Comparison of ENCODE assay signal across 14 mouse cellular contexts in the genomic region with DNA sequence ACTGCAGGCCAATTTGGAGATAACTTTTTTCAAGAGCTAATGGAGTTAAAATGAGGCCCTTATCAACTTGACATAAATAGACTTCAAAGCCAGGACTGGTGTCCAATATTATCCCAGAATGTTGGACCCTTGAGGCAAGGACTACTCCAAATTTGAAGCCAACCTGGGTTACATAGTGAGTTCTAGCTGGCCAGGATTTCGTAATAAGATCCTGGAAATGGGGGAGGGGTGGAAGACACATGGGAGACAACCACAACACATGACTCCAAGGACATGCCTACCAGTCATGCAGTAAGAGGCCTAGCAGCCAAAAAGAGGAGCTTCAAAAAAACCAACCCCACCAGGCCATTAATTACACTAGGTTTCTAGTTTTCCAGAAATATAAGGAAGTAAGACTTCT. TPM values are rescaled to one million over a fixed set of nuclear protein-coding genes. Genes with fewer than 3 reads are reported as not detected.
DNase-seq lines count a peak whose midpoint lies in the region; ATAC-seq and TF ChIP-seq lines count a peak whose summit lies in the region.
"Had no signal": no experiment of that assay in that cellular context is flagged by ENCODE, and none has a peak within 500 bp of the region (broad histone marks: within the 10 kb centered on the region; RNA-seq: fewer than 3 reads in every experiment).

No protein-coding gene starts in this region.

- H3K4me1 ChIP-seq in liver, adult 2 months (ENCODE audit: control insufficient read depth, insufficient read depth, low read length), result peaks cover 4% of the 10 kb centered on the region; the same call in 1 of the 2 replicates
- peaks cover 8% of the 10 kb centered on the region for H3K4me1 ChIP-seq in liver, embryonic 12.5 days
- H3K4me1 ChIP-seq in limb, embryonic 10.5 days, result no peaks in the 10 kb centered on the region
- H3K4me1 ChIP-seq: limb, embryonic 13.5 days; neural tube, embryonic 13.5 days had no signal

- H3K9ac ChIP-seq in liver, adult 2 months (ENCODE audit: low read depth, low read length), result no peak overlapping the region
- no peak overlapping the region for H3K9ac ChIP-seq in liver, embryonic 12.5 days
- H3K9ac ChIP-seq: limb, embryonic 13.5 days; neural tube, embryonic 13.5 days had no signal

- ATAC-seq in liver, embryonic 12.5 days, result no peak
- ATAC-seq: CD4-positive, CD25-positive, alpha-beta regulatory T cell, adult 4 months; hindbrain, embryonic 16.5 days had no signal

- peaks cover 5% of the 10 kb centered on the region; the same call in 1 of the 2 replicates for H3K36me3 ChIP-seq in liver, adult 2 months (ENCODE audit: control insufficient read depth, insufficient read depth, low read length)
- peaks cover 47% of the 10 kb centered on the region for H3K36me3 ChIP-seq in liver, embryonic 12.5 days
- H3K36me3 ChIP-seq in limb, embryonic 10.5 days, result peaks cover 14% of the 10 kb centered on the region

- DNase-seq in liver, adult 2 months (ENCODE audit: extremely low read depth, low read depth, low spot score), result peak; percentile 75
- peak; percentile 29 for DNase-seq in embryo, embryonic 10 days (ENCODE audit: low spot score)
- DNase-seq in heart, adult 9 months (ENCODE audit: low spot score in 2 of 2), result peak; percentile 66 to 70
- DNase-seq in mesoderm, embryonic 11.5 days (ENCODE audit: low read depth, low spot score), result peak; percentile 12
- no peak for DNase-seq in right cerebral cortex, postnatal 25 days
- no peak for DNase-seq in limb, embryonic 10.5 days (ENCODE audit: low spot score)
- DNase-seq in thymus, postnatal 14 days, result no peak
- DNase-seq: cerebellum, adult 18-20 months; kidney, postnatal 4 days had no signal

- H3K79me2 ChIP-seq in liver, adult 2 months (ENCODE audit: control insufficient read depth, insufficient read depth, low read length), result no peaks in the 10 kb centered on the region

- no peaks in the 10 kb centered on the region for H3K27me3 ChIP-seq in liver, adult 2 months (ENCODE audit: control insufficient read depth, insufficient read depth, low read length)
- no peaks in the 10 kb centered on the region for H3K27me3 ChIP-seq in liver, embryonic 12.5 days (replicated peaks)
- no peaks in the 10 kb centered on the region for H3K27me3 ChIP-seq in limb, embryonic 10.5 days (ENCODE audit: low read depth, poor library complexity, severe bottlenecking)
- H3K27me3 ChIP-seq: limb, embryonic 13.5 days; neural tube, embryonic 13.5 days had no signal

- no peak overlapping the region for H3K4me3 ChIP-seq in liver, adult 2 months (ENCODE audit: insufficient read depth, low read depth, low read length)
- H3K4me3 ChIP-seq in liver, embryonic 12.5 days, result no peak overlapping the region
- no peak overlapping the region for H3K4me3 ChIP-seq in limb, embryonic 10.5 days
- H3K4me3 ChIP-seq: limb, embryonic 13.5 days; neural tube, embryonic 13.5 days had no signal

- H3K4me2 ChIP-seq in liver, embryonic 12.5 days, result no peak overlapping the region
- H3K4me2 ChIP-seq: limb, embryonic 13.5 days; neural tube, embryonic 13.5 days had no signal

- H3K9me3 ChIP-seq in liver, embryonic 12.5 days (replicated peaks), result no peaks in the 10 kb centered on the region
- no peaks in the 10 kb centered on the region for H3K9me3 ChIP-seq in limb, embryonic 10.5 days (replicated peaks)
- H3K9me3 ChIP-seq: limb, embryonic 13.5 days; neural tube, embryonic 13.5 days had no signal

- whole genome bisulfite sequencing in liver, adult 2 months, result 31% methylated on average over 1 of the region's 1 CpGs
- 57% methylated on average over 1 of the region's 1 CpGs for WGBS in liver, embryonic 12.5 days (ENCODE audit: insufficient replicate concordance)
- 80% methylated on average over 1 of the region's 1 CpGs for WGBS in limb, embryonic 10.5 days

- no peak overlapping the region for H3K27ac ChIP-seq in liver, adult 2 months (replicated peaks; ENCODE audit: insufficient read depth, low read depth, low read length)
- no peak overlapping the region for H3K27ac ChIP-seq in liver, embryonic 12.5 days
- no peak overlapping the region for H3K27ac ChIP-seq in limb, embryonic 10.5 days
- H3K27ac ChIP-seq: limb, embryonic 13.5 days; neural tube, embryonic 13.5 days had no signal

- TF ChIP-seq CTCF in liver, adult 2 months (IDR thresholded peaks at IDR 0.05; ENCODE audit: low read depth, low read length), result no peak

- TF ChIP-seq POLR2A in liver, adult 2 months (IDR thresholded peaks at IDR 0.05; ENCODE audit: extremely low read depth, insufficient read depth, low read length), result no peak

RNA-seq across cellular contexts. Expression of gene Memo1, which starts 50.0 kb away (rescaled TPM):
- total RNA-seq in liver, adult 2 months (2014; rRNA removed), result 31.8 and 36.6 TPM in 2 replicates
- polyA plus RNA-seq in liver, adult 2 months (2012; rRNA removed), result 34.5 and 36.0 TPM in 2 replicates
- polyA plus RNA-seq in liver, embryonic 12.5 days (2016; fragmentation: Nextera tagmentation; extraction: Ambion mirVana), result 97.7 and 98.5 TPM in 2 replicates
- 94.8 and 96.7 TPM in 2 replicates for polyA plus RNA-seq in limb, embryonic 10.5 days (2016; fragmentation: Nextera tagmentation; extraction: Ambion mirVana)

Comparison
In these comparisons a context has a peak if more than half of its experiments do, and no peak if none do; other contexts are left out.
1. DNase-seq: peak in liver, adult 2 months (single experiment), embryo, embryonic 10 days (single experiment), heart, adult 9 months (2 of 2) and mesoderm, embryonic 11.5 days (single experiment); none in right cerebral cortex, postnatal 25 days (single experiment), limb, embryonic 10.5 days (single experiment) and thymus, postnatal 14 days (single experiment).